Mouse (Mus musculus): ENCODE data around the gene Grik5. TPM values are rescaled to one million over a fixed set of nuclear protein-coding genes. Genes with fewer than 3 reads are reported as not detected.
"Not testable (repeated sequence)": the region's sequence is repeated elsewhere in the genome, so short reads cannot be mapped to it uniquely, and the experiment has no call there.

Gene Grik5
- total RNA-seq, 4 experiments from 2014 or later = 201 to 224 (median 207) TPM

- no peak for DNase-seq (ENCODE audit: low spot score in 2 of 2)
These were observed 8.3 kb upstream of the Grik5 start for GRCm38 (mm10) chr7:25080431-25080830.

GRCm38 (mm10) chr7:25079496-25080026, 7.4 kb upstream of the Grik5 start:
- DNase-seq (ENCODE audit: low spot score in 2 of 2) = no peak

DNA sequence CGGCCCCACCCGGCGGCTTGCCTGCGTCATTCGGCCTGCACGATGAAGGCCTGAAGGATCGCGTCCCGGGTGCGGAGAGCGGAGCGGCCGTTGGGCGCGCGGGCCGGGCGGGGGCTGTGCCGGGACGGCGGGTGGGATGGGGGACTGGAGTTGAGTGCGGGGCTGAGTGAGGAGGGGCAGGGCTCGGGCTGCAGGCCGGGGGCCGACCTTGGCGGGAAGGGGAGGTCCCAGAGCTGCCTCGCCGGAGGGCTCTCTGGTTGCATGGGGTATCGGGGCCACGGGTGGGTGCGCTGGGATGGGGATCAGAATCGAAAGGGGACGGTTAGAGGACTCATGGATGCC, 5.2 kb upstream of the Grik5 start:
- no peak for DNase-seq (ENCODE audit: low spot score in 2 of 2)

DNA sequence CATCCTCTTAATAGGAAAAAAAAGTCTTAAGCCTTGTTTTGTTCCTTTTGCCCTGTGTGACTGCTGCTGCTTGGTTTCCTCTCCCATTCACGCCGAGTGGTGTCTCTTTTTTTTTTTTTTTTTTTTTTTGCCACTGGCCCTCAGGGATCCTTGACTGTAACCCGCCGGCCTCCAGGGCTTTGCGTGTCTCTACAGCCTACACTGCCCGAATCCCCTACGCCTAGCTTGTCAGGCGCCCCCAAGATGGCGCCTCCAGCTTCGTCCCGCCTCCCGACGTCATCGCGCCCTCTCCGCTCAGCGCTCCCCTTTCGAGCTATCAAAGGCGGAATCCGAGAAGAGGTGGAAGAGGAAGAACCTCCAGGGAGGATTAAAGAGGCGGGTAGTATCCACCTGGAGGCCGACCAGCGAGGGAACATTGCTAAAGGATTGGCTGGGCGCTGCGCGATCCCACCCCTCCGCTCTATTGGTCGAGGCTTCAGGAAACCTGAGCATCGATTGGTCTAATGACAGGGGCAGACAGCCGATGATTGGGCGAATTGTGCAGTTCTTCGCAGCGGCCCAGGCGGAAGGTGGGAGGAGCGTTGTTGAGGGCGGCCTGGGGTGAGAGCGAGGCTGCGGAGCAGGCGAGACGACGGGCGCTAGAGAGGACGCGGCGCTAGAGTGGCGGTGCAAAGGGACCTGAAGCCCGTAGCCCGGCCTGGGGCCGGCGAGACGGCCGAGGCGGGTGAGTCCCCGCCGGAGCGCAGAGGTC, 4.7 kb upstream of the Grik5 start:
- peak; percentile 91 to 99 for DNase-seq (ENCODE audit: low spot score in 2 of 2)

GRCm38 (mm10) chr7:25076296-25076662, 4.1 kb upstream of the Grik5 start:
- no peak for DNase-seq (ENCODE audit: low spot score in 2 of 2)

DNA sequence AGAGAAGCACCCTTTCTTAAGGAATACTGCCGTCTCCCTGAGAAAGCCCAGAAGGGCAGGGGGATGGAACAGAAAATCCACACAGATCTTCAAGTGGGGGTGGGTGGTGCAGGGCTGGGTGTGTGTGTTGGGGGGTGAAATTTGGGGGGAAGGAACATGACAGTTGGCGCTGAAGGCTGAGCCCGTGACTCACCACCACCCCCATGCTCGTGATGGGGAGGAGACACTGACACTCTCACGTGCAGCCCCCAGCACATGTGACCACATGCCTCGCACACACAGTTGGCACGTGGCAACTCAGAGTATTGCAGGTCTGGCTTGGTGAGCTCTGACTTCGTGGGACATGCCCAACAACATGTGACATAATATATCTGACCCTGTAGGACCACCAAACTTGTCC, 1.8 kb upstream of the Grik5 start:
- peak; percentile 40 to 84 for DNase-seq (ENCODE audit: low spot score in 2 of 2)

DNA sequence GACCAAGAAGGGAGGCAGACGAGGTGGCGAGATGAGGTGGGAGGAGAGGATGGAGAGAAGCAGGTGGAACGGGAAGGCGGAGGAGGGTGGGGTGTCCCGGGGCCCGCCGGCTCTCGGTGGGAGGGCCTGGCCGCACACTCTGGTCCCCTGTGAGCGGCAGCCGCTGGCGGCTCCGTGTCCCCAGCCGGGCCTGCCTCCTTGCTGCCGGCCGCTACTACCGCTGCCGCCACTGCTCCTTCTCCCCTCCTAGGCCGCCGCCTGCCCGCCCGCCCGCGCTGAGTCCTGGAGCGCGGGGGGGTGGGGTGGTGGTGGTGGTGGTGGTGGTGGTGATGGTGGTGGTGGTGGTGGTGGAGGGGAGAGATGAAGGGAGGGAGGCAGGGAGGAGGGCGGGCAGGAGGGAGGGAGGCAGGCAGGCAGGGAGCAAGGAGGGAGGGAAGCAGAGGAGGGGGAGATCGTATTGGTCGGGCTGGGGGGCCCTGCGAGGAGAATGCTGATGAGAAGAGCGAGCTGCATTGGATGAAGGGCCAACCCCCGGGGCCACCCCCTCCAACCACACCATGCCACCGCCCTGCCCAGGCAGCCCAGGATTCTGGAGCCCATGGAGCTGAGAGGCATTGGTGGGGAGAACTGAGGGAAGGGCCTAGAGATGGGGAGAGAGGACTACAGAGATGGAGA, 707 bp upstream of the Grik5 start:
- DNase-seq (ENCODE audit: low spot score in 2 of 2) = peak; percentile 42 to 77

- peak; percentile 42 to 88 for DNase-seq (ENCODE audit: low spot score in 2 of 2)
These were observed 3.4 kb downstream of the Grik5 start for GRCm38 (mm10) chr7:25068724-25069123.

DNA sequence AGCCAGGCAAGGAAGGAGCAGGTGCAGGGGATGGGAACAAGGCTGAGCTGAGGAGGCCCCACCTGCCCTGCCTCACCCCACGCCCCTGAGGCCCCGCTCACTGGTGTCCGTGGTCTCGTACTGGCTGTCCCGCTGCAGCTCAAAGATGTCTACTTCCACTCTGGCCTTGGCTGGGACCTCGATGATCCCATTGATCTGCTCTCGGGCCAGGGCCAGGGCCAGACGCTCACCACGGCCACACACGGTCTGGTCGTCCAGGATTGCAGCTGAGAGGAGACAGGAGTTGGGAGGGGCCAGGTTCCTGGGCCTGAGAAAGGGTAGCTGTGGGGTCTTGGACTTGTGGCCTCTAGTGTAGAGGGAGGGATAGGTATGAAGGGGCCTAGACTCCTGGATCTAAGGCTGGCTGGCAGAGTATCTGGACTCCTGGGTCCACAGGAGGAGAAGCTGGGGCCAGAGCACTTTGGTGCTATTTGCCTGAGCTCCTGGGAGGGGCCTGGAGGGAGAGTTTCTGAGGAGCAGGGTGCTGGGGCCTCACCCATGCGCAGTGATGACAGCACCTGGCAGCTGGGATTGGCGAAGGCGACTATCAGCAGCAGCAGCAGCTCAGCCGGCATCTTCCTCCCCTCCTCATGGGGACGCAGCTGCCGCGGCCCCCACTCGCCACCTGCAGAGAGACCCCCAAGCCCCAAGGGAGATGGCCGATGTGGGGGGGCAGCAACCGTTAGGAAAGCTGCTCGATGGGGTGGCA, 4.1 kb downstream of the Grik5 start:
- no peak for DNase-seq (ENCODE audit: low spot score in 2 of 2)

DNA sequence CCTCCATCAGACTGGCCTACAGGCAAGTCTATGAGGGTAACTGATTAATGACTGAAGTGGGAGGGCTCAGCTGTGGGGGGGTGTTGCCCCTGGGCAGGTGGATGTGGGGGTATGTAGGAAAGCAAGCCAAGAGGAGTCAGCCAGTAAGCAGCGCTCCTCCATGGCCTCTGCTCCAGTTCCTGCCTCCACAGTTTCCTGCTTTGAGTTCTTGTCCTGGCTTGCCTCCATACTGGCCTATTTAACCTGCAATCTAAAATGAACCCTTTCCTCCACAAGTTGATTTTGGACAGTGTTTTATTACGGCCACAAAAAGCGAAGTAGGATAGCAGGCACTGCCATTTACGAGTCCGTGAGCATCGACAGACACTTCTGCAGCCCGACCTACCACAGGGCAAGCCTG, 4.8 kb downstream of the Grik5 start:
- no peak for DNase-seq (ENCODE audit: low spot score in 2 of 2)

- peak in 1 of 2 experiments; percentile 89 for DNase-seq (ENCODE audit: low spot score in 2 of 2)
These were observed 8.2 kb downstream of the Grik5 start for GRCm38 (mm10) chr7:25063900-25064299.

- DNase-seq (ENCODE audit: low spot score in 2 of 2) = no peak
These were observed 8.8 kb downstream of the Grik5 start for GRCm38 (mm10) chr7:25063346-25063745.

DNA sequence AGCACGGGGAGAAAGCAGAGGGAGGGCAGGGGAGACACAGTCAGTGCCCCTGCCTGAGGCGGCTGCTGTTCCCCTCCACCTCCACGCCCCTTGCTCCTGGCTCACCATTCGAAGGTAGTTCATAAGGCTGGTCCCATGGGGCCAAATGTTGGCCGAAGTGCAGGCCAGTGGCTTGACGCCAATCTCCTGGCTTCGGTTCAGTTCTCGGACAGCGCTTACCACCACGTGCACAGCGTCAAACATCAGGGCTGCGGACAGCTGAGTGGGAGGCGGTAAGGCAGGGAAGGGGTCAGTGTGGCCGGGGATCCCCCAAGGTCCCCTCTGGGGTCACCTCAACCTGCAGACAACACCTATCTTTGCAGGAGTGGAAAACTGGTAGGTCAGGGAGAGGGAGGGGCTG, 13.3 kb downstream of the Grik5 start:
- DNase-seq (ENCODE audit: low spot score in 2 of 2) = no peak

GRCm38 (mm10) chr7:25058394-25058793, 13.8 kb downstream of the Grik5 start:
- DNase-seq (ENCODE audit: low spot score in 2 of 2) = no peak

- no peak for DNase-seq (ENCODE audit: low spot score in 2 of 2)
These were observed 14.3 kb downstream of the Grik5 start for GRCm38 (mm10) chr7:25057888-25058287.

DNA sequence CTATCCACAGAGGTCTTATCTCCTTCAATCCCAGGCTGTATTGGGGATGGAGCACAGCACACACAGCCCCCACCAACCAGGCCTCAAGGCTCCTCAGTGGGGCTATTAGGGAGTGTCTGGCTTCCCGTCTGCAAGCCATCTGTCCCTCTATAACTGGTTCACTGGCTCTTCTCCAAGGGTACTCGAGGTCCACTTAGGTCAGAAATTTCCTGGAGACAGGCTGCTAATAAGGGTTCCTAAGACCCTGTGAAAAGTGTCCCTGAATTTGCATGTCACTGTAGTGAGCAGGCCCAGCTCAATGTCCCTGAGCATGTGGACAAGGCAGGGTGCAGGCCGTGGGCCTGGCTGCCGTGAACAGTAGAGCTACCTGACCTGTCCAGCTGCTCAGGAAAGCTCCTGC, 15.2 kb downstream of the Grik5 start:
- DNase-seq (ENCODE audit: low spot score in 2 of 2) = no peak

DNA sequence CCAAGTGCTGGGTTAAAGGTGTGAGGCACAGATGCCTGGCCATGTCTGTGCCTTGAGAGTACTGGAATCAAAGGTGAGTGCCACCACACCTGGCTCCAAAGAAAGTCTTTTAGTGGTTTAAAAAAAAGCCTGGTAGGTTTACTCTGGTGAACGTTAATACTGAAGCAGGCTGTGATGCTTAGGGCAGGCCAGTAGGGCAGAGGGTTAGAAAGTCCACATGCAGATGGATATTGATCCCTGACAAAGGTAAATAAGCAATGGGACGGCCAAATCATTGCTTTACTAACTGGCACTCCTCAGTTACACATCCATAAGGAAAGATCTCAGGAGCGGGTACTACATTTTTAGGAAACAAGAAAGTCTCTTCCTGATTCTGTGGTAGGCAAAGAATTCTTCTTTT, 19.6 kb downstream of the Grik5 start:
- DNase-seq (ENCODE audit: low spot score in 2 of 2) = no peak

- no peak for DNase-seq (ENCODE audit: low spot score in 2 of 2)
These were observed 22.7 kb downstream of the Grik5 start for GRCm38 (mm10) chr7:25049295-25049930.

DNA sequence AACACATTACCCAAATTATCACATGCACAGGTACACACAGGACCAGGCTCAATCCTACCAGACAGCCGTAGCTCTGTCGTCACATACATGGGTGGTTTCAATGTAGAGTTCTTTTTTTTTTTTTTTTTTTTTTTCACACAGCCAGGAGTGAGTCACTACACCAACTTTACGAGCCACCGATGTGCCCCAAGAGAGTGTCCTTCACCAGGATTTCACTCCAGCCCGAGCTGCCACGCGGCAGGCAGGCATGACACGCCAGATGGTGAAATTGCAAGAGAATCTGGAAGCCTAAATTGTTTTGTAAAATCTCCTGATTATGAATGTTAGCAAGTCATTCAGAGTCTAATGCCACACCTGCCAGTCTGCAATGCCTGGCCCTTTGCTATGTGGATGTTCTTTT, 24.8 kb downstream of the Grik5 start:
- peak in 1 of 2 experiments; percentile 71 for DNase-seq (ENCODE audit: low spot score in 2 of 2)

GRCm38 (mm10) chr7:25044599-25044998, 27.5 kb downstream of the Grik5 start:
- not testable (repeated sequence) for DNase-seq (ENCODE audit: low spot score in 2 of 2)

DNA sequence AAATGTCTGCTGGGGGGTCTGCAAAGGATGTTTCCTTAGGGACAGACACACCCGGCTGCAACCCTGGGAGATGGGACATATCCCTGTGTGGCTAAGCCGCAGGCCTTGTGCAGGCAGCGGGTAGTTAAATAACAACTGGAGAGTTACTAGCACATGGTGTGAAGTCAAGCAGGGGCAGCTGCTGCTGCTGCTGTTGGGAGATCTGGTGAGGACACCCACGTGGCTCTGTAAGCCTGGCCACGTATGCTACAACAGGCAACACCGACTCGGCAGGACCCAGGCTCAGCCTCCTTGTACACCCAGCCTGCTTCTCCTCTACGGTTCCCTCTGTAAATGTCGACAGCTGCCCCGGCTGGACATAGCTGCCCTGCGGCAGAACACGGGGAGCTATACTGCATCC, 30.2 kb downstream of the Grik5 start:
- DNase-seq (ENCODE audit: low spot score in 2 of 2) = peak in 1 of 2 experiments; percentile 63

- DNase-seq (ENCODE audit: low spot score in 2 of 2) = peak in 1 of 2 experiments; percentile 83
These were observed 36.2 kb downstream of the Grik5 start for GRCm38 (mm10) chr7:25035916-25036315.
